Mouse (Mus musculus) urinary bladder, postnatal 0 days (tissue): ENCODE data around the gene Acads. TPM values are rescaled to one million over a fixed set of nuclear protein-coding genes. Genes with fewer than 3 reads are reported as not detected.

Source experiments
- polyA plus RNA-seq: library from polyadenylated mRNA; unstranded; fragments of >200 nt; fragmentation: Nextera tagmentation; extraction: Ambion mirVana; gene quantifications from 2 replicates; pipeline ENCODE4 v1.2.1, GENCODE M21; 2015

The Acads gene
- polyA plus RNA-seq: 57.0 and 62.5 TPM in 2 replicates

DNA sequence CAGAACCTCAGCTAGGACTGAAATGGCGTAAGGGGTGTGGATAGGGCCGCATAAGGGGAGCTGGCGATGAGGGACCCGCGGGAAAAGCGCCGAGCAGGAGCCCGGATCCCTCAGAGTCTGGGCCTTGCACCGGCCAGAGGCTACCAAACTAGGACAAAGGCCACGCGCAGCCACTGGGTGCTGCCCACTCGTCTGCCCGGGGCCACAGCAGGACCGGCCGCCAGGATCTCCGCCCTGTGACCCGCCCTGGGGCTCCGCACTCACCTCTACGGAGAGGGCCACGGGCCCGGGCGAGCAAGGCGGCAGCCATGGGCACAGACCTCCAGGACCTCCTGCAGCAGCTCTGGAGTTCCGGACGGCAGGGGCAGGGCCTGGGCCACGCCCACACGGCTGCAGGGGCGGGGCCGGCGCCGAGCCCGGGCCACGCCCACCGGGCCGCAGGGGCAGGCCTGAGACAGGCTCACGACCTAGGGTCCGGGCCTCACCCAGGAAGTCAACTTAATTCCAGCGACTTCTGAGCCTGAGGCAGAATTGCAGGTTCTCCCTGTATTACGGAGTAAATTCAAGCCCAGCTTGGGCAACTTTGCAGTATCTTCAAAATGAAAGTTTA lies at the start of gene Acads:
Gene Acads (minus strand): TSS at position 386 of the 610 bp plus-strand sequence.

DNA sequence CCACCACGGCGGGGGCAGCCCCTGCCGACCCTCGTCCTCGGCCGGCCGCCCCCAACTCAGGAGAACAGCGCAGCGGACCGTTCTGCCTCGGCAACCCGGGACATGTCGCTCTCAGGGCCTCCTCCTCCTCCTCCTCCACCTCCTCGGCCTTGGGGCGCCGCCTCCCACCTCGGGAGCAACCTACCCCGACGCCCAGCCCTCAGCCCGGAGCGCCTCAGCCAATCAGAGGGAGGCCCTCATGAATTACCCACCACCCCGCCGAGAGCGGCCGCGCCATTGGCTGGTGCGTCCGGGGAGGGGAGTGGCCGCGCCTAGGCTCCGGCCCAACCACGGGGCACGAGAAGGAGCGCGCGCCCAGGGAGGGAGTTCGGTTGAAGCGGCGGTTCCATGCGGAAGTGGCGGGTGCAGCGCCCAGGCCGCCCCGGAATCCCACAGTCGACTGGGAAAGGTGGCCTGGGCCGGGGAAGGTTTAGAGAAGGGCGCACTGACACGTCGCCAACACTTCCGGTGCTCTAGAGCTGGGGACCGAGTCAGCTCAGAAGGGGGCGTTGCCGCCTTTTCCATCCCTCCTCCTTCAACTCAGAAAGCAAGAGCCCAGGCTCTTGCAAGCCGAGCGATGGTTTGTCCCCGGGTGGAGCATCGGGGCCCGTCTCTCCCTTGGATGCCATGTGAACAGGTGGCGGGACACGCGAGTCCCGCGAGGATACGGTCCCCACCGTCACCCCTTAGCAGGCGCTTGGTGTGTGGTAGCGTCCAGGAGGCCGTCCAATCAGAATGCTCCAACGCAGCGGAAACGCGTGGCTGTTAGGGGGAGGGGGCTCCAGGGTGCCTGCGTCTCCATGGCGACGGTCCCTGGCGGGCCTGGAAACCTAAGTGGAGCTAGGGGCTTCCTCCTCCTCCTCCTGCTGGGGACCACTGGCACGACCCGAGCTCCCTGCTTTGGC lies 39.2 kb upstream of the Acads start, which contains the start of gene Mlec:
Gene Mlec (minus strand): TSS at position 140 of the 944 bp plus-strand sequence.

DNA sequence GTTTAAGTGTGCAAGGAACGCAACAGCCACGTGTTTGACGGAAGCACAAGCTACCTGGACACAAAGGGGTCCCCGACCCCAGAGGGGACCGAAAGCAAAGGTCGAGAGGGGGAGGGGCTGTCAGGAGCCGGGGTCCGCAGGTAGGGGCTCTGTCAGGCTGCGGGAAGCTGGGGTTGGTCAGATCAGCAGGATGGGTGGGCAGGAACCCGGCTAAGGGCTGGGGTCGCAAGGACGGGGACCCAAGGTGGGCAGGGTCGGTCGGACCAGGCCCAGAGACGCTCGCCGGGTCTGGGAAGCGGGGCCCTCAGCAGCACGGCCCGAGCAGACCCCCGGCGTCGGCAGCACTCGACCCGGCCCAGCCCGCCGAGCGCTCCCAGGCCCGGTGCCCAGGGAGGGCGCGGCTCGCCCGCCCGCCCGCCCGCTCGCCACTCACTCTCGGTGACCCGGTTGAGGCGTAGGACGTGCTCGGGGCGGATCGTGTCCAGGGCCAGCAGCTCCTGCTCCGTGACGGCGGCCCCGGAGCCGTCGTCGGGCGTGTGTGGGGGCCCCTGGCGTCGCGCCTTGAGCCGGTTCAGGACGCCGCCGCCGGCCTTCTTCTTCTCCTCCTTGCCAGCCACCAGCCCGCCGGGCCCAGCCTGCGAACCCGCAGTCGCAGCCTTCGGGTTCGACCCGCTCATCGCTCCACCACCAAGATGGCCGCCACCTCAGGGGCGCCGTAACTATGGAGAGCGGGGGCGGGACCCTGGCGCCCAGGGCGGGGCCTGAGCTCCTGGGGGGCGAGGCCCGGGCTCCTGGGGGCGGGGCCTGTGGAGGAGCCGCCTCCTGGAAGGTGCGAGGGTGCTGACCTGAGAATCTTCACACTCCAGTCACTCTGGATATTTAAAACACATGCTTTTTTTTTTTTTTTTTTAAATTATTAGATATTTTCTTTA lies 15.4 kb upstream of the Acads start, which contains the start of gene Unc119b:
Gene Unc119b (minus strand): TSS at position 742 of the 932 bp plus-strand sequence.

DNA sequence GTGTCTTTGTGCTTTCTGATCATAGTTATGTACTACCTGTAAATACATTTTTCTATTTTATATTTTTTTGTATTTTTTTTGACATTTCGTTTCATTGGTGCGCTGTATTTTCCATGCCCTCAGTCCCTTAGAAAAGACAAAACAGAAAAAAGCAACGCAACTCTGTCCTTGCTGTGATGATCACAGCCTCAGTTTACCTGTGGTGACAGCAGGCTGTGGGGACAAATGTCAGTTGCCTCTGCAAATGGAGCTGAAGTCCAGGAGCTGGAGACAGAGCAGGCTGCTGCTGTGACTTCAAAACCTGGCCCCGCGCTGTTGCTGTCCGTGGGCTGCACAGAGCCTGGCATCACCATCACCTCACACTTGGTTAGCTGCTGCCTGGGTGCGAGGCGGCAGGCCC lies 21.0 kb downstream of the Acads start, which contains the start of gene Gm10401:
Gene Gm10401 (minus strand): TSS at position 101 of the 400 bp plus-strand sequence.

Other genes with a start within 250 kb of the Acads start
- 12.3 and 19.8 TPM in 2 replicates for gene Oasl2, start 222.4 kb downstream of the Acads start, polyA plus RNA-seq
- gene Oasl1, start 196.1 kb downstream of the Acads start, polyA plus RNA-seq: 1.3 and 1.9 TPM in 2 replicates
- 37.9 and 47.7 TPM in 2 replicates for gene 2210016L21Rik, start 177.2 kb downstream of the Acads start, polyA plus RNA-seq
- gene Hnf1a, start 148.3 kb downstream of the Acads start, polyA plus RNA-seq: 0.12 and 0.17 TPM in 2 replicates
- gene Sppl3, start 108.2 kb downstream of the Acads start, polyA plus RNA-seq: 18.3 and 20.3 TPM in 2 replicates
- 29.1 and 29.8 TPM in 2 replicates for gene Gm10401, start 21.1 kb downstream of the Acads start, polyA plus RNA-seq
- 15.0 and 15.1 TPM in 2 replicates for gene Unc119b, start 15.6 kb upstream of the Acads start, polyA plus RNA-seq
- gene Mlec, start 38.8 kb upstream of the Acads start, polyA plus RNA-seq: 41.6 and 47.0 TPM in 2 replicates
- gene Cabp1, start 75.0 kb upstream of the Acads start, polyA plus RNA-seq: 0.48 and 1.2 TPM in 2 replicates
- gene Pop5, start 116.5 kb upstream of the Acads start, polyA plus RNA-seq: 55.1 and 57.7 TPM in 2 replicates
- gene Rnf10, start 153.6 kb upstream of the Acads start, polyA plus RNA-seq: 118 and 129 TPM in 2 replicates
- 24.6 and 27.9 TPM in 2 replicates for gene Coq5, start 160.3 kb upstream of the Acads start, polyA plus RNA-seq
- gene Dynll1, start 181.7 kb upstream of the Acads start, polyA plus RNA-seq: 1,629 and 1,654 TPM in 2 replicates
- 119 and 134 TPM in 2 replicates for gene Srsf9, start 207.8 kb upstream of the Acads start, polyA plus RNA-seq
- 11.7 and 15.4 TPM in 2 replicates for gene Gatc, start 221.8 kb upstream of the Acads start, polyA plus RNA-seq
- 57.1 TPM in 2 replicates for gene Triap1, start 221.9 kb upstream of the Acads start, polyA plus RNA-seq
- 1,380 and 1,477 TPM in 2 replicates for gene Cox6a1, start 229.6 kb upstream of the Acads start, polyA plus RNA-seq